Mouse (Mus musculus) hindbrain, embryonic 12.5 days (tissue): ENCODE data around the gene Kras. TPM values are rescaled to one million over a fixed set of nuclear protein-coding genes. Genes with fewer than 3 reads are reported as not detected.

ENCODE experiments used
- ATAC-seq: fragments of 200-750 bp; cut with Nextera tagmentation; 2 replicates; pipeline ENCODE4 v1.8.0; 2017; ENCODE audit warnings: moderate TSS enrichment; ENCODE audit not compliant: low FRiP score
- H3K27ac ChIP-seq: fragments of 300-500 bp; sonication (generic); 2 replicates; pipeline ENCODE4 v1.5.1; 2016; ENCODE audit warnings: mild to moderate bottlenecking
- H3K27me3 ChIP-seq: fragments of 300-500 bp; sonication (generic); 2 replicates; pipeline ENCODE4 v1.6.1; 2016; ENCODE audit warnings: mild to moderate bottlenecking
- H3K36me3 ChIP-seq: fragments of 300-500 bp; sonication (generic); 2 replicates; pipeline ENCODE4 v1.6.1; 2016; ENCODE audit warnings: mild to moderate bottlenecking
- H3K4me1 ChIP-seq: fragments of 300-500 bp; sonication (generic); 2 replicates; pipeline ENCODE4 v1.6.1; 2016
- H3K4me2 ChIP-seq: fragments of 300-500 bp; sonication (generic); replicated peaks from 2 replicates; pipeline ENCODE4 v1.6.1; 2016; ENCODE audit warnings: mild to moderate bottlenecking
- H3K4me3 ChIP-seq: fragments of 300-500 bp; sonication (generic); 2 replicates; pipeline ENCODE4 v1.5.1; 2016; ENCODE audit warnings: mild to moderate bottlenecking
- H3K9ac ChIP-seq: fragments of 300-500 bp; sonication (generic); 2 replicates; pipeline ENCODE4 v1.6.1; 2016; ENCODE audit warnings: mild to moderate bottlenecking, moderate library complexity
- H3K9me3 ChIP-seq: fragments of 300-500 bp; sonication (generic); replicated peaks from 2 replicates; pipeline ENCODE4 v1.6.1; 2016; ENCODE audit warnings: mild to moderate bottlenecking
- WGBS: fragments of 180-500 bp; shearing (Covaris S2); methylation state at CpG from one replicate; pipeline ENCODE4 v1.1.7; 2016; 5-methylcytosine and 5-hydroxymethylcytosine counted together
- polyA plus RNA-seq: library from polyadenylated mRNA; unstranded; fragments of >200 nt; fragmentation: Nextera tagmentation; extraction: Ambion mirVana; gene quantifications from 2 replicates; pipeline ENCODE4 v1.2.1, GENCODE M21; 2016

Kras gene
- polyA plus RNA-seq: 109 and 116 TPM in 2 replicates

DNA sequence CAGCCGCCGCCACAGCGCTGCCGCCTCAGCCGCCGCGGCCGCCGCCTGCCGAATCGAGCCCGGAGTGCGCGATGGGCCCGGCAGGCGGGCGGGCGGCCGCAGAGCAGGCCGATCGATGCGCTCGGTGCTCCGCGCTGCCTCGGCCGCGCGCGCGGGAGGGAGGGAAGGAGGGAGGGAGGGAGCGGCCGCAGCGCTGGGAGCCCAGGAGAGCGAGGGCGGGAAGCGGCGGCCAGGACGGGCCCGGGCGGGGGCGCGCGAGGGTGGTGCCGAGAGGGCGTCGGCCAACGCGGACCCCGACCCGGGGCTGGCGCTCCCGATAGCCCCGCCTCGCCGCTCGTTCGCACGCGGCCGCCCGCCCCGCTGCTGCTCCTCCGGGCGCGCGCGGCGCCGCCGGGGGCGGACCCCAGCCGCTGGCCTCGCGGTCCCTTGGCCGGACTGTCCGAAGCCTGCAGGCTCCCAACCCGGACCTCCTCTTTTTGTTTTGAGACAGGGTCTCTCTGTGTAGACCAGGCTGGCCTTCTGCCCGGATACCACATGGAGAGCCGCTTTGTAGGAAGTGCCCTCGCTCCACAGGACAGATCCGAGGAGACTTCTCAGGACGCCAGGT, at the start of gene Kras:
TSS of gene Kras (minus strand) at position 55 of the 607 bp plus-strand sequence.
- Histone ChIP-seq H3K9me3 (no peaks in the 10 kb centered on the region), H3K36me3 (no peaks in the 10 kb centered on the region), H3K27ac (peak within 1 kb of the TSS; percentile 92), H3K4me2 (peak within 1 kb of the TSS; percentile 79), H3K27me3 (0 out of 2 replicates have a peak, but pooled peaks cover 3% of the 10 kb centered on the region), H3K4me3 (peak within 1 kb of the TSS; percentile 78), H3K9ac (peak within 1 kb of the TSS; percentile 98), H3K4me1 (peaks cover 18% of the 10 kb centered on the region)
- WGBS: 1% methylated on average over 50 of the region's 83 CpGs
- peak; percentile 92 for ATAC-seq

DNA sequence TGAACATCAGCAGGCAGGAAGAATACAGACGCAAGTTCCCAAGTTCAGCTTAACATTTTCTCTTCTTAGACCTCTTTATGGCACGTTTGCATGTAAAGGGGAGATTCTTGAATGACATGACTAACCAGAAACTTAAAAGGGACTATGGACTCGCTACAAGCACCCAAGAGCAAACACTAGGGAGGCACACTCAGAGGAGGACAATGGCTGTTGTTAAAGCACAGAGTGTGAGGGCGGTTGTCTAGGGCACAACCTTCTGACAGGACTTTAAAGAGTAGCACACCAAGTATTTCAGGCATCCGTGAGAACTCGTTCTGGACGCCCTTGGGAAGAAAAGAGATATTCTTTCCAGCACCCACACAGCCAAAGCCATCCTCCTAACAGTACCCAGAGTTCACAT, 47.6 kb upstream of the Kras start:
- no peaks in the 10 kb centered on the region for H3K36me3 ChIP-seq
- no peak overlapping the region for H3K4me2 ChIP-seq
- H3K27ac ChIP-seq: no peak overlapping the region
- WGBS: 61% methylated on average over 7 of the region's 7 CpGs
- H3K9ac ChIP-seq: no peak overlapping the region
- no peaks in the 10 kb centered on the region; the same call in 1 of the 2 replicates for H3K27me3 ChIP-seq
- H3K4me3 ChIP-seq: no peak overlapping the region
- H3K4me1 ChIP-seq: no peaks in the 10 kb centered on the region
- H3K9me3 ChIP-seq: no peaks in the 10 kb centered on the region
- no peak for ATAC-seq

DNA sequence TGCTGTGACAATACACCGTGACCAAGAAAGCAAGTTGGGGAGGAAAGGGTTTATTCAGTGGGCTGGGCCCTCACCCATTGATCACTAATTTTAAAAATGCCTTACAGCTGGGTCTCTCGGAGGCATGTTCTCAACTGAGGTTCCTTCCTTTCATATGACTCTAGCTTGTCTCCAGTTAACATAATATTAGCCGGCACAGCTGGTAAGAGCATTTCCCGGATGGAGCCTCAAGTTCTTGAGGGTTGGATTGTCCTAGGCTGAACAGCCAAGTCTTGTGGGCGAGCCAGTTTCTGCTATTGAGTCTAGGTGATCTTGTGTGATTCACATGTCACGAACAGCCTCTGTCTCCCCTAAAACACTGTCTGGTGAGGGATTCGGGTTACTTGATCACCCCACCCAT, 46.9 kb upstream of the Kras start:
- Histone ChIP-seq H3K4me1 (no peaks in the 10 kb centered on the region), H3K4me2 (no peak overlapping the region), H3K27me3 (no peaks in the 10 kb centered on the region), H3K27ac (no peak overlapping the region), H3K36me3 (no peaks in the 10 kb centered on the region), H3K9me3 (no peaks in the 10 kb centered on the region), H3K4me3 (no peak overlapping the region), H3K9ac (no peak overlapping the region)
- no peak for ATAC-seq
- 82% methylated on average over 7 of the region's 7 CpGs for WGBS

DNA sequence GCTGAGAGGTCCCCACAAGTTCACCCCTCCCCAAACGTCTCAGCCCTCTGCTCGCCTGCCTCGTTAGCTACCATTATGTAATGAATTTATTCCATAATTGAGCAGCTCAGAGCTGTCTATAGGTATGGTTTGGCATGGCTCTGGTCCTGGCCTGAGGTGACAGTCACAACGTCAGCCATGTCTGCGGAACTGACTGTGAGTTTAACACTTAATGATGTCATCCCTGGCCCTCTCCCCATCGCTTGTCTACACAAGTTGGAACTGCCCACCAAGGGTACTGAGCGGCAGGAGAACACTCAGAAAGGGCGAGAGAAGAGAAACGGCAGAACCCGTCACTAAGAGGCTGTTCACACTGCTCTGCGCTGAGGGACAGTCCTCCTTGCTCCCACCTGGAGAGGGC, 45.1 kb upstream of the Kras start:
- no peaks in the 10 kb centered on the region for H3K27me3 ChIP-seq
- H3K36me3 ChIP-seq: no peaks in the 10 kb centered on the region
- no peak for ATAC-seq
- H3K4me3 ChIP-seq: no peak overlapping the region
- no peak overlapping the region for H3K9ac ChIP-seq
- WGBS: 81% methylated on average over 11 of the region's 11 CpGs
- H3K9me3 ChIP-seq: no peaks in the 10 kb centered on the region
- H3K4me1 ChIP-seq: no peaks in the 10 kb centered on the region
- no peak overlapping the region for H3K27ac ChIP-seq
- no peak overlapping the region for H3K4me2 ChIP-seq

DNA sequence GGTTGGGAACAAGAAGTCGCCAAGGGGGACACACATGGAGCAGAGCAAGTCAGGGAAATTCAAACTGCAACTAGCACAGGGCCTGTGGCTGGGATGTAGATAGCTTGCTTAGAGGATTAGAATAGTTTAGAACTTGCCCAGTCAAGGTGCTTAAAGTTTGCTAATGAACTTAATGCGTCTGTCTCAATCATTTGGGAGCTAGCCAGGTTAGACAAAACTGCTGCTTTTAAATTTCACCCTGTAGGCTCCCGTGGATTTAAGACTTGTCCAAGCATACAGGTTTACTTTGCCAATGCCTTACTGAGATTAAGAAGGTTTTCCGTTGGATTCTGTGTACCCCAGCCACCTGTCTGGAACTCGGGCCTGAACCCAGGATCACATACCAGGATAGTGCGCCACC, 43.1 kb upstream of the Kras start:
- Histone ChIP-seq H3K27me3 (no peaks in the 10 kb centered on the region), H3K4me1 (no peaks in the 10 kb centered on the region), H3K9me3 (no peaks in the 10 kb centered on the region), H3K27ac (no peak overlapping the region), H3K4me2 (no peak overlapping the region), H3K9ac (no peak overlapping the region), H3K36me3 (no peaks in the 10 kb centered on the region), H3K4me3 (no peak overlapping the region)
- 86% methylated on average over 6 of the region's 6 CpGs for WGBS
- no peak for ATAC-seq

- Histone ChIP-seq H3K27ac (no peak overlapping the region), H3K9ac (no peak overlapping the region), H3K4me2 (no peak overlapping the region), H3K4me1 (no peaks in the 10 kb centered on the region), H3K4me3 (no peak overlapping the region), H3K27me3 (no peaks in the 10 kb centered on the region), H3K9me3 (no peaks in the 10 kb centered on the region), H3K36me3 (no peaks in the 10 kb centered on the region)
- WGBS: 79% methylated on average over 13 of the region's 13 CpGs
- no peak for ATAC-seq
These were observed 41.6 kb upstream of the Kras start for GRCm38 (mm10) chr6:145291383-145292289.

DNA sequence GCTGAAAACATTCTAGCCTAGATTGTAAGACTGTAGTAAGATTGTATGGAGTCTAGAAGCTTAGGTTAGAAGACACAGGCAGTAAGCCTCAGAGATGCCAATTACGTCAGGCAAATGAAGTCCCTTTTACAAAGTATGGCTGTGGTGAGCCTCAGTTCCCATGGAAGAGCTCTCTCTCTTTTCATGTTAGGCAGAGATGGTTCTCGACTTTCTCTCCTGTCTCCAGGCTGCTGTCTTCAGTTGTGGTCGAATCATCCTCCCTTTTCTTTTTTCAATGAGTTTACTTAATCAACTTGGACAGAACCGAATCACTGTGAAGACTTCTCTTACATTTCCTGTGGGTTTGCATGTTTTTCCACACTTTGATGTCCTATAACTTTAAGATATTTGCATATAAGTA, 35.6 kb upstream of the Kras start:
- no peak for ATAC-seq
- WGBS: 86% methylated on average over 4 of the region's 4 CpGs
- Histone ChIP-seq H3K9me3 (no peaks in the 10 kb centered on the region), H3K4me1 (no peaks in the 10 kb centered on the region), H3K9ac (no peak overlapping the region), H3K27me3 (no peaks in the 10 kb centered on the region), H3K27ac (no peak overlapping the region), H3K4me3 (no peak overlapping the region), H3K36me3 (no peaks in the 10 kb centered on the region), H3K4me2 (no peak overlapping the region)

GRCm38 (mm10) chr6:145284286-145284685, 34.2 kb upstream of the Kras start:
- Histone ChIP-seq H3K4me2 (no peak overlapping the region), H3K9me3 (no peaks in the 10 kb centered on the region), H3K4me1 (no peaks in the 10 kb centered on the region), H3K27ac (no peak overlapping the region), H3K27me3 (no peaks in the 10 kb centered on the region), H3K36me3 (no peaks in the 10 kb centered on the region), H3K9ac (no peak overlapping the region), H3K4me3 (no peak overlapping the region)
- ATAC-seq: no peak
- 91% methylated on average over 8 of the region's 8 CpGs for WGBS

DNA sequence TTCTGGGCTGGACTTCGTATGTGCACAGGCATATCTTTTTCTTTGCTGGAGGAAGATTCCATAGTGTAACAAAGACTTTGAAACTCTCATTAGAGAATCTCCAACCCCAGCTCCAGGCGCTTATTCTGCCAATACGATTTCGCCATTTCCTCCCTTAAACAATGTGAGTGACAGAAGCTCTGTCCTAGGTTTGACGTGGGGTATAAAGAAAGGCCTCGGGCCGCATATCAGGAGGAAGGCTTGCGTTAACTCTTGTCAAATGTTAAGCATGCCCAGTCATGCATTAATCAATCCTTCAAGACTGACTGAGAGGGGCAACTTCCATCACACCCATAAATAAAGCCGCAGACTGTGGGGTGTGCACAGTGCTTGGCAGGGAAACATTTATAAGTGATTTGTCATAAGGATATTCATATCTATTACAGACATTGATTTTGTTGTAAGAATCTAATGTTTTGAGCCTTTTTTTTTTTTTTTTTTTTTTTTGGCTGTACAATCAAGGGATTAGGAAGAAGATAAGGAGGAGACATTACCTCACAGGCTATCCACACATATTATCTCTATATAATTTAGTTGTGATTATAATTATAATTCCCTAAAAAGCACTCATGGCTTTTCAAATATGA, 27.2 kb upstream of the Kras start:
- Histone ChIP-seq H3K27me3 (no peaks in the 10 kb centered on the region), H3K4me1 (peaks cover 8% of the 10 kb centered on the region; the same call in 1 of the 2 replicates), H3K27ac (no peak overlapping the region), H3K36me3 (no peaks in the 10 kb centered on the region), H3K4me3 (no peak overlapping the region), H3K9me3 (no peaks in the 10 kb centered on the region), H3K9ac (no peak overlapping the region), H3K4me2 (no peak overlapping the region)
- no peak for ATAC-seq
- WGBS: 52% methylated on average over 9 of the region's 9 CpGs

DNA sequence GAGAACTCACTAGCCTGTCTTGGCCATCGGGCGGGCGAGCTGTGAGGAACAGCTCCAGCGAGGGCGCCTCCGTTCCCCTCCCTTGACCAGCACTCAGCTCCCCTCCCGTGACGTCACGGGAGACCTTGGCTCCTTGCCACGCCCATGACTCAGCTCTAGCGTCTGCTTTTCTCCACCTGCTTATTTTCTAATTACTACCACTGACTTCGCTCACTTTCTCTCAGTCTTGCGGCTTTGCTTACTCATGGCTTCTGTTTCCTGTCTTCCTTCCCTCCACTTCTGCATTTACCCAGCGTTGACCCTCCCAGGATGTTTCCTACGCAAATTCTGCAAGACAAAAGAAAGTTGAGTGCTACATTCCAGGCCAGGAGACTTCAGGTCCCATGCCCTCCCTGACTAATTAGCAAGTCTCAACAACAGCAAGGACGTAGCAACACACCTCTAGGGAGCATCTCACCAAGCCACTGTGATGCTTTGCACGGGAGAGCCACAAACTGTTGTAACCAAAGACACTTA, 26.3 kb upstream of the Kras start:
- peak overlapping the region; percentile 50 for H3K4me2 ChIP-seq
- H3K27me3 ChIP-seq: no peaks in the 10 kb centered on the region
- H3K9me3 ChIP-seq: no peaks in the 10 kb centered on the region
- ATAC-seq: peak; percentile 67; the same call in 1 of the 2 replicates
- no peak overlapping the region for H3K9ac ChIP-seq
- no peak overlapping the region for H3K27ac ChIP-seq
- no peaks in the 10 kb centered on the region for H3K36me3 ChIP-seq
- H3K4me3 ChIP-seq: peak overlapping the region; percentile 18; the same call in 1 of the 2 replicates
- WGBS: 3% methylated on average over 17 of the region's 17 CpGs
- H3K4me1 ChIP-seq: peaks cover 8% of the 10 kb centered on the region; the same call in 1 of the 2 replicates

DNA sequence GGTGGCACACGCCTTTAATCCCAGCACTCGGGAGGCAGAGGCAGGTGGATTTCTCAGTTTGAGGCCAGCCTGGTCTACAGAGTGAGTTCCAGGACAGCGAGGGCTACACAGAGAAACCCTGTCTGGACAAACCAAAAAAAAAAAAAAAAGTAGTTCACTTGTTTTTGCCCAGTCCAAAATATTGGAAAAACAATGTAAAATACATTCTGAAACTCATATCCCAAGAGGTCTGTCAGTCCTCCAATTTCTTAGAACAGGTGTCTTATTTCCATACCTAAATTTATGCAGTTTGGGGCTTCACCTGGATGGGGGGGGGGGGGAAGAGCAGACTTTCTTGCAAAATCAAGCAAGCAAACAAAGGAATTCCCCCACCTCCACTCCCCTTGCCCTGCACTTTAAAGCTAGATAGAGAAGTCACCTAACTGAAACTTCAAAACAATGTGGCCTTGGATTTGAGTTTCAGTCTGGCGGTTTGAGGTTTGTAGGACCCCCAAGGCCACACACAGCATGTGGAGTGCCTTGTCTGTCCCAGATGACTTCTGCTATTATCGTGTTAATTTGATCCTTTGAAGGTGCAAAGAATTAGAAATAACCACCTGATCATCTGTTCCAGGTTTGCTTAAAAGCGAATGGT, 25.7 kb upstream of the Kras start:
- H3K36me3 ChIP-seq: no peaks in the 10 kb centered on the region
- H3K4me3 ChIP-seq: peak overlapping the region; percentile 18; the same call in 1 of the 2 replicates
- no peaks in the 10 kb centered on the region for H3K9me3 ChIP-seq
- H3K4me1 ChIP-seq: peaks cover 8% of the 10 kb centered on the region; the same call in 1 of the 2 replicates
- WGBS: 53% methylated on average over 6 of the region's 6 CpGs
- no peak for ATAC-seq
- no peak overlapping the region for H3K9ac ChIP-seq
- no peaks in the 10 kb centered on the region for H3K27me3 ChIP-seq
- no peak overlapping the region for H3K27ac ChIP-seq
- H3K4me2 ChIP-seq: peak overlapping the region; percentile 50
